Mouse (Mus musculus) limb, embryonic 14.5 days (tissue): ENCODE results near the gene Slc6a21. TPM values are rescaled to one million over a fixed set of nuclear protein-coding genes. Genes with fewer than 3 reads are reported as not detected.
A peak's percentile ranks its signal among the peaks of the same experiment; 100 is the strongest.

Source experiments
- ATAC-seq: fragments of 200-750 bp; cut with Nextera tagmentation; 2 replicates; pipeline ENCODE4 v1.8.0; 2017; ENCODE audit warnings: low read depth, moderate number of reproducible peaks, moderate TSS enrichment; ENCODE audit not compliant: low FRiP score
- DNase-seq: peaks from one replicate; pipeline ENCODE4 v3.0.0-alpha.2; 2015; ENCODE audit warnings: low spot score
- H3K27ac ChIP-seq: fragments of 300-500 bp; sonication (generic); replicated peaks from 2 replicates; pipeline ENCODE4 v1.5.1; 2014; ENCODE audit warnings: low read depth, mild to moderate bottlenecking, low read length, moderate library complexity, mixed read lengths
- H3K27me3 ChIP-seq: fragments of 300-500 bp; sonication (generic); 2 replicates; pipeline ENCODE4 v1.6.1; 2014; ENCODE audit warnings: low read length, mixed read lengths; ENCODE audit not compliant: control insufficient read depth, insufficient read depth
- H3K36me3 ChIP-seq: fragments of 300-500 bp; sonication (generic); 2 replicates; pipeline ENCODE4 v1.6.1; 2014; ENCODE audit warnings: mild to moderate bottlenecking, low read length, moderate library complexity, mixed read lengths; ENCODE audit not compliant: control insufficient read depth, insufficient read depth
- H3K4me1 ChIP-seq: fragments of 300-500 bp; sonication (generic); 2 replicates; pipeline ENCODE4 v1.6.1; 2014; ENCODE audit warnings: antibody characterized with exemption, low read length, mixed read lengths; ENCODE audit not compliant: control insufficient read depth, insufficient read depth
- H3K4me2 ChIP-seq: fragments of 300-500 bp; sonication (generic); replicated peaks from 2 replicates; pipeline ENCODE4 v1.6.1; 2014; ENCODE audit warnings: low read depth, mild to moderate bottlenecking, low read length, moderate library complexity; ENCODE audit not compliant: severe bottlenecking
- H3K4me3 ChIP-seq: fragments of 300-500 bp; sonication (generic); replicated peaks from 2 replicates; pipeline ENCODE4 v1.5.1; 2014; ENCODE audit warnings: low read length
- H3K9ac ChIP-seq: fragments of 300-500 bp; sonication (generic); 2 replicates; pipeline ENCODE4 v1.6.1; 2014; ENCODE audit warnings: mild to moderate bottlenecking, low read depth, low read length, moderate library complexity; ENCODE audit not compliant: severe bottlenecking
- H3K9me3 ChIP-seq: fragments of 300-500 bp; sonication (generic); 2 replicates; pipeline ENCODE4 v1.6.1; 2016; ENCODE audit warnings: low read length; ENCODE audit not compliant: control insufficient read depth
- POLR2A ChIP-seq: fragments of 200-500 bp; IDR thresholded peaks from 2 replicates; pipeline ENCODE4 v1.8.0; 2012; ENCODE audit warnings: inconsistent platforms, mild to moderate bottlenecking, moderate library complexity, borderline replicate concordance; ENCODE audit not compliant: insufficient read depth, insufficient read length; ENCODE audit errors: extremely low read depth
- WGBS: fragments of 180-500 bp; shearing (Covaris S2); extraction: QIAGEN DNeasy Blood & Tissue Kit; methylation state at CpG from one replicate; pipeline ENCODE4 v1.1.7; 2014; 5-methylcytosine and 5-hydroxymethylcytosine counted together
- polyA plus RNA-seq, 2 experiments: library from polyadenylated mRNA; depleted of rRNA in 1 of 2; stranded (reverse) in 1 of 2; unstranded in 1 of 2; fragments of >200 nt; fragmentation: Nextera tagmentation in 1 of 2; extraction: Ambion mirVana in 1 of 2; gene quantifications; 2 replicates each; pipeline versions ENCODE4 v1.2.1 to v1.2.3; 2012 to 2014

The Slc6a21 gene
- polyA plus RNA-seq, 2 experiments, result not detected

- H3K4me3 ChIP-seq, result peak overlapping the region; percentile 21
- H3K4me2 ChIP-seq, result peak overlapping the region; percentile 42
- peaks cover 33% of the 10 kb centered on the region for H3K36me3 ChIP-seq
- peak; percentile 12 for ATAC-seq
- H3K27ac ChIP-seq, result no peak overlapping the region; the same call in 1 of the 2 replicates
- 25% methylated on average over 17 of the region's 17 CpGs for WGBS
- no peaks in the 10 kb centered on the region for H3K9me3 ChIP-seq
- peak overlapping the region; percentile 40 for H3K9ac ChIP-seq
- no peak for DNase-seq
- H3K27me3 ChIP-seq, result no peaks in the 10 kb centered on the region
- peaks cover 23% of the 10 kb centered on the region for H3K4me1 ChIP-seq
- TF ChIP-seq POLR2A, result no peak
Observed at GRCm38 (mm10) chr7:45235656-45236180, 41.6 kb upstream of the Slc6a21 start.

GRCm38 (mm10) chr7:45237747-45238699, 39.3 kb upstream of the Slc6a21 start:
- no peak overlapping the region for H3K4me2 ChIP-seq
- no peak for ATAC-seq
- H3K9me3 ChIP-seq, result no peaks in the 10 kb centered on the region
- WGBS, result 78% methylated on average over 17 of the region's 17 CpGs
- no peak for TF ChIP-seq POLR2A
- H3K27me3 ChIP-seq, result no peaks in the 10 kb centered on the region
- peaks cover 27% of the 10 kb centered on the region for H3K4me1 ChIP-seq
- no peak overlapping the region for H3K4me3 ChIP-seq
- H3K9ac ChIP-seq, result no peak overlapping the region
- no peak overlapping the region for H3K27ac ChIP-seq
- DNase-seq, result no peak
- H3K36me3 ChIP-seq, result peaks cover 10% of the 10 kb centered on the region

GRCm38 (mm10) chr7:45238723-45239496, 38.4 kb upstream of the Slc6a21 start, which contains the start of gene Cd37:
TSS of gene Cd37 (minus strand) at chr7:45239115.
- no peak for TF ChIP-seq POLR2A

GRCm38 (mm10) chr7:45240109-45240508, 37.2 kb upstream of the Slc6a21 start:
- Histone ChIP-seq H3K9ac (no peak overlapping the region), H3K4me2 (no peak overlapping the region), H3K4me1 (peaks cover 13% of the 10 kb centered on the region), H3K4me3 (no peak overlapping the region), H3K36me3 (no peaks in the 10 kb centered on the region), H3K9me3 (no peaks in the 10 kb centered on the region), H3K27ac (no peak overlapping the region), H3K27me3 (no peaks in the 10 kb centered on the region)
- DNase-seq, result no peak
- WGBS, result 87% methylated on average over 7 of the region's 7 CpGs
- no peak for ATAC-seq
- no peak for TF ChIP-seq POLR2A

More at GRCm38 (mm10) chr7:45238723-45239496, 38.4 kb upstream of the Slc6a21 start, which contains the start of gene Cd37:
- 44% methylated on average over 20 of the region's 20 CpGs for WGBS
- DNase-seq (no peak), ATAC-seq (no peak)
- H3K9me3 ChIP-seq, result no peaks in the 10 kb centered on the region
- no peak within 1 kb of the TSS for H3K27ac ChIP-seq
- H3K36me3 ChIP-seq, result peaks cover 3% of the 10 kb centered on the region
- peaks cover 24% of the 10 kb centered on the region for H3K4me1 ChIP-seq
- no peak within 1 kb of the TSS for H3K4me2 ChIP-seq
- no peaks in the 10 kb centered on the region for H3K27me3 ChIP-seq
- H3K9ac ChIP-seq, result no peak within 1 kb of the TSS
- no peak within 1 kb of the TSS for H3K4me3 ChIP-seq

GRCm38 (mm10) chr7:45240633-45241388, 36.5 kb upstream of the Slc6a21 start, which contains the start of gene Slc6a16:
TSS of gene Slc6a16 (plus strand) at chr7:45241085.
- H3K9ac ChIP-seq, result peak within 1 kb of the TSS; percentile 46

More at GRCm38 (mm10) chr7:45240633-45241388, 36.5 kb upstream of the Slc6a21 start, which contains the start of gene Slc6a16:
- WGBS, result 12% methylated on average over 40 of the region's 53 CpGs
- no peaks in the 10 kb centered on the region for H3K27me3 ChIP-seq
- H3K4me1 ChIP-seq, result peaks cover 7% of the 10 kb centered on the region; the same call in 1 of the 2 replicates
- H3K4me2 ChIP-seq, result peak within 1 kb of the TSS; percentile 49
- H3K27ac ChIP-seq, result no peak within 1 kb of the TSS
- H3K9me3 ChIP-seq, result no peaks in the 10 kb centered on the region
- DNase-seq (no peak), ATAC-seq (0 out of 2 replicates have a peak, but pooled peaks have one; percentile 39)
- H3K36me3 ChIP-seq, result no peaks in the 10 kb centered on the region
- H3K4me3 ChIP-seq, result peak within 1 kb of the TSS; percentile 29
- TF ChIP-seq POLR2A, result no peak
